Mouse (Mus musculus): ENCODE measurements around the gene Sytl2.

The Sytl2 gene

GRCm38 (mm10) chr7:90301942-90302646, at the start of gene Sytl2:
TSS of gene Sytl2 (plus strand) at chr7:90302252.
- DNase-seq, result peak; percentile 82

DNA sequence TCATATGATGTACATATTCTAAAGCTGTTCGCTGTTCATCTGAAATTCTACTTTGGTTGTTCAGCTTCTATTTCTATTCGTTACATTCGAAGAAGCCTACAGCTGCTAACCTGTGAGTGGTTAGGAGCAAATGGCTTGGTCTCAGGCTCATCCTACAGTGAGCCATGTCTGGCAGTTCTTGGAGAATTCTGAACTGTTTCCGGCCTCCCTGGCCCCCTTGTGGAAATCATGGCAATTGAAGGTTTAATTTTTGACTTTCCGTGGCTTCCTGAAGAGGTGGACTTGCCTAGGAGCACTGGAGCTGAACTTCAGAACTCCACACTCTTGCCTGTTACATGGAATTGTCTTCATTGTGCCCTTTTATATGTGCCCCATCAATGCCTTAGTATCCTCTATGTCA, 49.1 kb upstream of the Sytl2 start:
- DNase-seq, result peak; percentile 32

GRCm38 (mm10) chr7:90258701-90259100, 43.4 kb upstream of the Sytl2 start:
- DNase-seq, result no peak

- DNase-seq, result no peak
These were observed 42.2 kb upstream of the Sytl2 start for GRCm38 (mm10) chr7:90259899-90260298.

DNA sequence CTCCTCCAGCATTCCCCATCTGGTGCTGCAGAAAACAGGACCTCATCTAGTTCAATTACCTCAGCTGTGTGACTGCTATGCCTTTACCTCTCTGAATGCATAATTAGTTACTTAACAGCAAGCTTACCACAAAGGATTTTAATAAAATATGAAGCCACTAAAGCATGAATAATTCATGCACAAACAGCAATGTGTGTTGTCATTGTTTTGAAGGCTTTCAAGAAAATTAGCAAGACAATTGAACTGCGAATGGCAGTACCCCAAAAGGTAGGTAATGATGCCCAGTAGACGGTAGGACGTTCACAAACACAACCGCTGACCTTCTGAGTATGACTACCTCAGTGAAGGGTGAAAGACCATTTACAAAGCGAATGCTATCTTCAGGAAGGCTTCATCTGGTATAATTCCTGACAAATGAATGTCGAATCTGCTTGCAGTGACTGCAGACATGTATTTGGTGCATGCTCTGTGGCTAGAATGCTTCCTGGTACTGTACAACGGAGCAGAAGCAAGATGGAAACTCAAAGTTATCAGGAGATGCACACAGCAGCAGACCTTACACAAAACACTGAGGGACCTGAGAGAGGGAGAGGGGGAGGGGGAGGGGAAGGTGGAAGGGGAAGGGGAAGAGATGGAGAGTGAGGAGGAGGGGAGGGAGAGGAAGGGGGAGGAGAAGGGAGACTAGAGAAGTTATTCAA, 40.0 kb upstream of the Sytl2 start:
- DNase-seq, result no peak

GRCm38 (mm10) chr7:90265289-90265970, 36.6 kb upstream of the Sytl2 start, which contains the start of gene Ccdc83:
TSS of gene Ccdc83 (minus strand) at chr7:90265777.
- DNase-seq, result peak; percentile 85

- no peak for DNase-seq
These were observed 31.9 kb upstream of the Sytl2 start for GRCm38 (mm10) chr7:90270141-90270540.

- DNase-seq, result no peak
These were observed 27.4 kb upstream of the Sytl2 start for GRCm38 (mm10) chr7:90274561-90275100.

DNA sequence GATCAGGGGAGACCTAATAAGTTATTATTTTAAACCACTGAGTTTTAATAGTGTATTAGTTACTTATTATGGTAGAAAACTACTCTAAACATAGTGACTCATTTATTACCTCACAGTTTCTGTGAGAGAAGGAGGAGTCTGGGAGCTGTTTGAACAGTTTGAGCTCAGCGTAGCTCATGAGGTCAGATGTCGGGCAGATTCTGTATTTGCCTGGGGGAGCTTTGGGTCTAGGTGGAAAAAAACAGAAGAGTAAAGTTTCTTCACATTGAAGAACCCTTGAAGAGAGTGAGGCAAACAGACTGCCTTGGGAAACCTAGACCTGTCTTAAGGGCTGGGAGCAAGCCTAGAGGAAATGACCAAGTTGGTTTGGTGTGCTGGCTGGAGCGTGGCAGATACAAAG, 24.8 kb upstream of the Sytl2 start:
- no peak for DNase-seq

- no peak for DNase-seq
These were observed 24.3 kb upstream of the Sytl2 start for GRCm38 (mm10) chr7:90277769-90278168.

DNA sequence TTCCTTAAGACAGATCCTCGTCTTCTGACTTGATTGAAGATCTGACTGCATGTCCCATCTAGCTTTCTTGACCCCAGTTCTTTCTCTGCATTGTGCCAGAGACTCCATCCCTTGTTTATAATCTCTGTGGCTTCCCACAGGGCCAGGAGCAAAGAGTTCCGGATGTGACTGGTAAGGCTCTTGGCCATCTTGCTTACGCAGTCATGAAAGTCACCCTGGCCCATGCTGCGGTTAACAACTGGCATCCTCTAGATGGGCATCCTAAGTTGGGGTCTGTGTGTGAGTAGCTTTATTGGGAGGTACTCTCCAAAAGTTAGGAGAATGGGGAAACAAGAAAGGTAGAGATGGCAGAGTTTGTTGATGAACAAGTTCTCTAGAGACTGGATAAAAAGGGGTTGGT, 22.9 kb upstream of the Sytl2 start:
- DNase-seq, result no peak

DNA sequence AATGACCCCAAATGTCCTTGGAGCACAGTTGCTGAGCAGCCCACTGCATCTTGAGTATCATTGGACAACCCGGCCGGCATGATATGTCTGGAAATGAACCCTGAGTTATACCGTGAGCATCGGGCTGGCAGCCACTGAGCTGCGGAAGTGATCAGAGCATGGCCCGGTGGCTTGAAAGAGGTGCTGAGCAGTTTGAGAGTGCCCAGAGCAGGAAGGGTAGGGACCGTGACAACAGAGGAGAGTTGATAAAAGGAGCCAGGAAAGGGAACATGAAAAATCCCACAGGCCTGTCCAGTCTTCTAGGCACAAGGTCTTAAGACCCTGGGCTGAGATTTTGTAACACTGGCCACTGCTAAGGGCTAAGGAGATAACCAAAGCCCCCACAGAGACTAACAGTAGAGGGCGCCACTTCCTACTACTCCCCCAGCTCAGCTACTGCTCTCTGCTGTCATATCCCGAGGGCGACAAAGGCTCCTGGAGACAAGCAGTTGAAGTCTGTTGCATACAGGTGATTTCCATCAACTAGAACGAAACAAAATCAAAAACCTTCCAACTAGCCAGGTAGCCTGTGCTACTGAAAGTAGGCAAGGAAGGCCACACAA, 21.7 kb upstream of the Sytl2 start:
- DNase-seq, result peak; percentile 64

DNA sequence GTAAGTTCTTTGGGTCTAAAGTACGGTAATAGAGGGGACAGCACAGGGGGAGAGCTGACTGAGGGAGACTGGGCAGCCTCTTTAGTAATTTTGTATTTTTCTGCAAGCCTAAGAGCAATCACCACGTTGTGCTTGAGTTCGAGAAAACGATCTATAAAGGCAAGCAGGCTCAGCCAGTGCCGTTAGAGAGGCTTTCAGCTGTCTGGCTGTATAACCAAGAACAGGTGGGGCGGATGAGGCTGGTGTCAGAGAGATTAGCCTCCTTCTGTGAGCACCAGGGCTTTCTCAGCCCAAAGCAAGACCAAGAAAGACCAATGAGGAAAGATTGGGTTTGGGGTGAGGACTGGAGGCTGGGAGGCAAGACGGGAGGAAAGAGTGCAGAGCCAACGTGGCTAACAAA, 21.2 kb upstream of the Sytl2 start:
- DNase-seq, result no peak

- no peak for DNase-seq
These were observed 20.1 kb upstream of the Sytl2 start for GRCm38 (mm10) chr7:90281759-90282546.

GRCm38 (mm10) chr7:90282786-90283185, 19.3 kb upstream of the Sytl2 start:
- no peak for DNase-seq

GRCm38 (mm10) chr7:90284793-90285192, 17.3 kb upstream of the Sytl2 start:
- DNase-seq, result no peak

GRCm38 (mm10) chr7:90291885-90292284, 10.2 kb upstream of the Sytl2 start:
- no peak for DNase-seq

DNA sequence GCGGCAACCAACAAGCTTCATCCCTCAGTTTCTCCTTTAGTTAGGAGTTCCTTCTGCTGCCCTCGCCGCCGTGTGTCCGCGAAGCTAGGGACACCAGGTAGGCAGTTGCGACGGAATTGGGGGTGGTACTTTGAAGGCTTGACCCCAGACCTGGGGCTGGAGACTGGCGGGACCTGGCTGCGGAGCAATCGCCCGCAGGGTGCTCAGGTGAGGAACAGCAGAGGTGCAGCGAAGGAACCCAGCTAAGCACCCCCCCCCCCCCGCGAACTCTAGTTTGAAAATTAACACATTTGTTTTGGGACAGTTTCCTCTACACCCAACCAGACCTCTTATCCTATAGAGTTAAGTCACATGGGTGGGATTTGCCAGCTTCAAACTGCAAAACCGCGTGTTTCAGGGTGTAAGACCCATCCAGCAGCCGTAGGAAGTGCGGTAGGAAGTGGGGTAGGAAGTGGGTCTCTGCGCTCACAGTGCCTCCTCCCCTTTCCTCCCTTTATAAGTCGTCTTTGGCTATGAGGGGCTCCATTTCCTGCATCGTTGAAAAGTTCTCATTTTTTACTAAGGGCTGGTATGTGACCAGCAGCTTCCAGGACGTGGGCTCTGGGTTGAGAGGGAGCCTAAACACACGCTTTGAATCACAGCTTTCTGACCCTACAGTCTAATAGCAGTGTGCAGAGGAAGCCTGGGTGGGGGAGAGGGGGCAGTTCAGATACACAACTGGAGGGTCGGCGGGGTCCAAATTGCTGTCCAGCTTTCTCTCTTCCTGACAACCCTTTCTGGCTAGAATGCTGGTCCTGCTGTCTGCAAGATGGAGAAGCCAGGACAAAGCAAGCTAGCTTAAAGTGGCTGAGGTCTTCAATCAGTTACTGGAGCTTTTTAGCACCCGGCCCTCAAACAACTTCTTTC, 848 bp downstream of the Sytl2 start:
- DNase-seq, result peak; percentile 34

GRCm38 (mm10) chr7:90306079-90306478, 4.0 kb downstream of the Sytl2 start:
- no peak for DNase-seq

- DNase-seq, result peak; percentile 52
These were observed 4.9 kb downstream of the Sytl2 start for GRCm38 (mm10) chr7:90306968-90307367.

GRCm38 (mm10) chr7:90308003-90308402, 6.0 kb downstream of the Sytl2 start:
- no peak for DNase-seq
